Mouse (Mus musculus) v-Abl transformed pro-B cells (cell line): ENCODE measurements around the gene 9130023H24Rik.

Source experiments
- in situ Hi-C, 2 experiments: fragments of 400-800 bp; cut with MboI; formaldehyde crosslinking; loops; one replicate each; pipeline ENCODE4 v1.15.1; 2025; ENCODE audit not compliant: unreplicated experiment in 2 of 2

The 9130023H24Rik gene

GRCm38 (mm10) chr7:128205695-128206094 is 32.1 kb downstream of the 9130023H24Rik start:
- in situ Hi-C loops, result loop anchor here (5.0 to 10.0 kb wide), 5 partner anchors 43 to 223 kb away; partner anchors contain the start of gene Itgad (in 1 of the 2)

- in situ Hi-C loops, result loop anchor here in 1 of 2 experiments (10.0 kb wide), 1 partner anchor 49 kb away; the partner anchor contains the start of gene Itgad
These were observed 33.7 kb downstream of the 9130023H24Rik start for GRCm38 (mm10) chr7:128204179-128204578.

GRCm38 (mm10) chr7:128203071-128203470 is 34.8 kb downstream of the 9130023H24Rik start:
- in situ Hi-C loops, result loop anchor here in 1 of 2 experiments (10.0 kb wide), 1 partner anchor 48 kb away; the partner anchor contains the start of gene Itgad

- in situ Hi-C loops, result loop anchor here in 1 of 2 experiments (10.0 kb wide), 1 partner anchor 47 kb away; the partner anchor contains the start of gene Itgad
These were observed 36.2 kb downstream of the 9130023H24Rik start for GRCm38 (mm10) chr7:128201607-128202006.
